Mouse (Mus musculus) stomach, embryonic 16.5 days (tissue): ENCODE results near the gene Fam241b. TPM values are rescaled to one million over a fixed set of nuclear protein-coding genes. Genes with fewer than 3 reads are reported as not detected.

Experiments used
- ATAC-seq: fragments of 200-750 bp; cut with Nextera tagmentation; 2 replicates; pipeline ENCODE4 v1.8.0; 2017; ENCODE audit warnings: moderate number of reproducible peaks, moderate TSS enrichment; ENCODE audit not compliant: insufficient read depth, low FRiP score
- H3K27ac ChIP-seq: fragments of 300-500 bp; sonication (generic); 2 replicates; pipeline ENCODE4 v1.5.1; 2014; ENCODE audit warnings: low read length
- H3K27me3 ChIP-seq: fragments of 300-500 bp; sonication (generic); 2 replicates; pipeline ENCODE4 v1.6.1; 2014; ENCODE audit warnings: low read length, control low read depth, mixed read lengths; ENCODE audit not compliant: control insufficient read depth, insufficient read depth
- H3K36me3 ChIP-seq: fragments of 300-500 bp; sonication (generic); 2 replicates; pipeline ENCODE4 v1.6.1; 2014; ENCODE audit warnings: low read length; ENCODE audit not compliant: control insufficient read depth, insufficient read depth
- H3K4me1 ChIP-seq: fragments of 300-500 bp; sonication (generic); 2 replicates; pipeline ENCODE4 v1.6.1; 2014; ENCODE audit warnings: low read length, control low read depth, mixed read lengths; ENCODE audit not compliant: control insufficient read depth, insufficient read depth
- H3K4me2 ChIP-seq: fragments of 300-500 bp; sonication (generic); 2 replicates; pipeline ENCODE4 v1.6.1; 2014; ENCODE audit warnings: low read depth, low read length, mixed read lengths
- H3K4me3 ChIP-seq: fragments of 300-500 bp; sonication (generic); replicated peaks from 2 replicates; pipeline ENCODE4 v1.5.1; 2014; ENCODE audit warnings: mild to moderate bottlenecking, low read length
- H3K9ac ChIP-seq: fragments of 300-500 bp; sonication (generic); 2 replicates; pipeline ENCODE4 v1.6.1; 2014; ENCODE audit warnings: low read length
- H3K9me3 ChIP-seq: fragments of 300-500 bp; sonication (generic); replicated peaks from 2 replicates; pipeline ENCODE4 v1.6.1; 2016; ENCODE audit warnings: low read length, control low read depth; ENCODE audit not compliant: control insufficient read depth
- WGBS: fragments of 180-500 bp; shearing (Covaris S2); extraction: QIAGEN DNeasy Blood & Tissue Kit; methylation state at CpG from one replicate; pipeline ENCODE4 v1.1.7; 2014; 5-methylcytosine and 5-hydroxymethylcytosine counted together
- polyA plus RNA-seq: library from polyadenylated mRNA; unstranded; fragments of >200 nt; fragmentation: Nextera tagmentation; extraction: Ambion mirVana; gene quantifications from 2 replicates; pipeline ENCODE4 v1.2.1, GENCODE M21; 2015

Gene Fam241b
- polyA plus RNA-seq, 1 experiment from 2014 or later: 18.0 TPM

DNA sequence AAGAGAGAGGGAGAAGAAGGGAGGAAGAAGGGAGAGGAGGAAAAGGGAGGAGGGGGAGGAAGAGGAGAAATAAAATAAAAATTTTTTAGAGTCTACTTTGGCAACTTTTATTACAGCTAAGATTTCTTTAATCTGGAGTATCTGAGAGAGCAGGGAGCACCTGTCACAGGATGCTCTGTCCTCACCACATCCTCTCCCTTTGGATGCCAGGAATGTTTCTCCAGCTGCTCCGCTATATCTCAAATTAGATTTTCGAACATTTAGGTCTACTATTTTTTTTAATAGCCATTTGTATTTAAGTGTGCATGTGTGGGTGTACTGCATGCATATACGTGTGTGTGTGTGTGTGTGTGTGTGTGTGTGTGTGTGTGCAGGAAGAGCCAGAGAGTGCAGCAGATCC is 36.2 kb upstream of the Fam241b start:
- no peaks in the 10 kb centered on the region for H3K4me1 ChIP-seq
- no peak for ATAC-seq
- no peak overlapping the region for H3K4me3 ChIP-seq
- H3K27me3 ChIP-seq: no peaks in the 10 kb centered on the region
- WGBS: 81% methylated on average over 3 of the region's 3 CpGs
- H3K27ac ChIP-seq: no peak overlapping the region
- H3K4me2 ChIP-seq: no peak overlapping the region
- no peaks in the 10 kb centered on the region for H3K9me3 ChIP-seq
- no peak overlapping the region for H3K9ac ChIP-seq
- H3K36me3 ChIP-seq: no peaks in the 10 kb centered on the region

DNA sequence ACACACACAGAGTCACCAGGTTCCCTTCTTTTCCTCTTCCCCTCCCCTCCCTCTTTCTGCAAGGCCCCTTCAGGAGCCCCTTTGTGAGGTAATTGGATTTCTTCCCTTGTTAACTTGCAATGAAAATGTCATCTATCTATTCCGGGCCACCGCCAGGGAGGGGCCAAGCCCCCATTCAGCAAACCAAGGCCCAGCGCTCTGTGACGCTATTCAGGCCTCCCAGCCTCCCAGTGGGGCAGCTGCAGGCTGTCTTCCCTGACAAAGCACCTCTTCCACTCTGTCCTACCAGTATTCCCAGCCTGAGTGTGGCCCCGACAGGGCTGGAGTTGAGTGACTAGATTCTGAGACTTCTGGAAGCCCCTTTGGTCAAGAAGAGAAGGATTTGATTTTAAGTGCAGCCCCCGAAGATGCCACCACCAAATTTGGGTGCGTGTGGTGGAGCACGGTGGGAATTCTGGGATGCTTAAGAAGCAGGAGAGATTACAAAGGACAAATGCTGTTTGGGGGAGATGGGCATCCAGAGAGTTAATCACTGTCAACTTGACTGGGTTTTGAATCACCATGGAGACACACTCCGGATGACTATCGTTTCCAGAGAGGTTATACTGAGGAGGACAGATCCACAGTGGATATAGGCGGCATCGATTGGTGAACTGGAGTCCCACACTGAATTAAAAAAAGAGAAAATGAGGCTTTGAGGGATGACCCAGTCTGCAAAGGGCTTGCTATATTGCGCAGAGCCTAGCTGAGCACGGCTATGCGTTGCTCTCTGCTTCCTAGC is 31.0 kb upstream of the Fam241b start:
- ATAC-seq: peak; percentile 40; the same call in 1 of the 2 replicates

DNA sequence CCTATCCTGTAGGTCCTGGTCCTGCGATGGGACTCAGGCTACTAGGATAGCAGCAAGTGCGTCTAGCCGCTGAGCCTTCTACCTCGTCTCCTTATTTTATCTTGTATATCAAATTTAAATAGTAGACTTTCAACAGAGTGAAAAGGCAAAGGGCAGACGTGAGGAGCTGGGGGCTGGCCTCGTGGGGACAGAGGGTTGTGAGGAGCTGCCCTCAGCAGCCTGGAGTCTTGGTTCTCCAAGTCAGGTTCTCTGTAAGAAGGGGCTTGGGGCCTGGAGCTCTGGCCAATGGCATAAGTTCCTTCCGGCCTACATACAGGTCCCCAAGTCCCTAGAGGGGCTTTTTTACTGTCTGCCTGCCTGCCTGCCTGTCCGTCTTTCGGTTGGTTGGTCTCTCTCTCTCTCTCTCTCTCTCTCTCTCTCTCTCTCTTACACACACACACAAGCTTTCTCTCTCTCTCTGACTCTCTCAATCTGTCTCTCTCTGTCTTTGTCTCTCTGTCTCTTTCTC is 30.3 kb upstream of the Fam241b start:
- H3K4me3 ChIP-seq: no peak overlapping the region
- H3K27me3 ChIP-seq: no peaks in the 10 kb centered on the region
- H3K4me1 ChIP-seq: 0 out of 2 replicates have a peak, but pooled peaks cover 6% of the 10 kb centered on the region
- H3K9me3 ChIP-seq: no peaks in the 10 kb centered on the region
- no peak for ATAC-seq
- H3K36me3 ChIP-seq: no peaks in the 10 kb centered on the region
- 36% methylated on average over 9 of the region's 9 CpGs for WGBS
- no peak overlapping the region for H3K4me2 ChIP-seq
- no peak overlapping the region for H3K9ac ChIP-seq
- H3K27ac ChIP-seq: no peak overlapping the region

More for the DNA sequence above, 31.0 kb upstream of the Fam241b start:
- Histone ChIP-seq H3K27ac (no peak overlapping the region), H3K4me1 (0 out of 2 replicates have a peak, but pooled peaks cover 6% of the 10 kb centered on the region), H3K4me2 (no peak overlapping the region), H3K27me3 (no peaks in the 10 kb centered on the region), H3K9me3 (no peaks in the 10 kb centered on the region), H3K4me3 (no peak overlapping the region), H3K9ac (no peak overlapping the region), H3K36me3 (no peaks in the 10 kb centered on the region)
- 49% methylated on average over 15 of the region's 15 CpGs for WGBS

DNA sequence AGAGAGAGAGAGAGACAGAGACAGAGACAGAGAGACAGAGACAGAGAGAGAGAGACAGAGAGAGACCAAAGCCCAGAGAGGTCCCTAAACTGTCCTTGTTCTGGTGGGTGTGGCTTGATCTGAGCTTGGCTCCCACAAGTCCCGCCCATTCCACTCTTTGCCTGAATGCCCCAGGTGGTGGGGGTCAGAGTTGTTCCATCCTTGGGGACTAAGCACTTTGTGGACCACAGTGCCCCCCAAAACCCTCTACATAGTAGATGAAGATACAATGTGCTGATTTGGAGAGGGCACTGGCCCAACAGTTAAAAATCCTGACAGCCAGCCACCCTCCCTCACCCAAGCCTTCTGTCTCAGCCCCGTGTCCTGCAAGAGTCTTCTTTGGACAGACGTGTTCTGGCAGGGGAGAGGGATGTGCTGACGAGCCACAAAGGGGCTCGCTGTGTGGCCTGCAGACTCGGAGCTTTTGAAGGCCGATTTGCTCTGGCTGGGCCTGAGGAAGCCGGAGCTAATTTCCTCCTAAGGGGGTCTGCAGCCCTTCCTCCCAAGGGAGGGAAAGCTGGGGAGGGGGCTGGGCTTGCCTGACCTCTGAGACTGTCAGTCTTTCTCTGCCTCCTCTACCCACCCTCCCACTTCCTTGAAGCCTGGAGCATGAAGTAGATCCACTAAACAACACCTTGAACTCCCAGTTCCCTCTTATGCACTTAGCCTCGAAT is 29.3 kb upstream of the Fam241b start:
- Histone ChIP-seq H3K9ac (no peak overlapping the region), H3K27ac (no peak overlapping the region), H3K27me3 (no peaks in the 10 kb centered on the region), H3K4me3 (no peak overlapping the region), H3K36me3 (no peaks in the 10 kb centered on the region), H3K4me1 (0 out of 2 replicates have a peak, but pooled peaks cover 6% of the 10 kb centered on the region), H3K9me3 (no peaks in the 10 kb centered on the region), H3K4me2 (no peak overlapping the region)
- 16% methylated on average over 9 of the region's 9 CpGs for WGBS
- 0 out of 2 replicates have a peak, but pooled peaks have one; percentile 37 for ATAC-seq

DNA sequence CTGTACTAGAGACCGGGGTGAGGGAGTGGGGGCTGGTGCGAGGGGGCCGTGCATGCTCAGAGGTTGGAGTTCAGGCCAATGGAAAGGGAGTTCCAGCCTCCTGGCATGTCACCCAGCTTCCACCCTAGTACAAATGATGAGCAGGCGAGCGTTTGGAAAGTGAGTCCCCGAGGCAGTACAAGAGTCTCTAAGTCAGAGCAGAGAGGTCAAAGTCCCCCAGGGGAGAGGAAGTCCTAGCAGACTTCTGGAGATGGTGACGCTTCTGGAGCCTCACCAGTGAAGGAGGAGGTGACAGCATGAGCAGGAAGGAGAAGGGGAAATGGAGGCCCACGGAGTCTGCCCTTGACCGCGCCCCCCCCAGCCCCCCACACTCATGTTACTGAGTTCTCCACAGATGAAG is 18.7 kb upstream of the Fam241b start:
- Histone ChIP-seq H3K4me1 (no peaks in the 10 kb centered on the region), H3K4me2 (no peak overlapping the region), H3K4me3 (no peak overlapping the region), H3K9ac (no peak overlapping the region), H3K27me3 (no peaks in the 10 kb centered on the region), H3K9me3 (no peaks in the 10 kb centered on the region; the same call in 1 of the 2 replicates), H3K27ac (no peak overlapping the region), H3K36me3 (no peaks in the 10 kb centered on the region)
- 53% methylated on average over 10 of the region's 10 CpGs for WGBS
- no peak for ATAC-seq

DNA sequence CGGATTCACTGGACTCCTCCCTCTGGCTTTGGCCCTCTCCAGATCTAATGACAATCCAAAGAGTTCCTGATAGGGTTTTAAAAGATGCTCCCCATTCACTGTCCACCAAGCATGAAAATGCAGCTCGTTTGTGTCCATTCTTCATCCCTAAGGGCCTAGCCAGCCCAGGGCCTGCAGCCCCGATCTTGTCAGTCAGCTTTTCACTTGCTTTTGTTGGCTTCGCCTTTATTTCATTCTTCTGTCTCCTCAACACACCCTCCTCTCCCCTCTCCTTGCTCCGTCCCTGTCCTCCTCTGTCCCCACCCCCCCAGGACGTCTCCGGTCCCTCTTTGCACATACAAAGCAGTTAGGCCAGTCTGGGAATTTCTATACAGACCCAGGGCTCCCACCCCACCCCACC is 6.2 kb upstream of the Fam241b start:
- H3K9me3 ChIP-seq: no peaks in the 10 kb centered on the region
- ATAC-seq: no peak
- H3K36me3 ChIP-seq: no peaks in the 10 kb centered on the region
- no peak overlapping the region for H3K4me3 ChIP-seq
- WGBS: 54% methylated on average over 7 of the region's 7 CpGs
- H3K27ac ChIP-seq: no peak overlapping the region
- H3K4me2 ChIP-seq: no peak overlapping the region
- H3K9ac ChIP-seq: no peak overlapping the region
- H3K4me1 ChIP-seq: no peaks in the 10 kb centered on the region
- no peaks in the 10 kb centered on the region for H3K27me3 ChIP-seq

DNA sequence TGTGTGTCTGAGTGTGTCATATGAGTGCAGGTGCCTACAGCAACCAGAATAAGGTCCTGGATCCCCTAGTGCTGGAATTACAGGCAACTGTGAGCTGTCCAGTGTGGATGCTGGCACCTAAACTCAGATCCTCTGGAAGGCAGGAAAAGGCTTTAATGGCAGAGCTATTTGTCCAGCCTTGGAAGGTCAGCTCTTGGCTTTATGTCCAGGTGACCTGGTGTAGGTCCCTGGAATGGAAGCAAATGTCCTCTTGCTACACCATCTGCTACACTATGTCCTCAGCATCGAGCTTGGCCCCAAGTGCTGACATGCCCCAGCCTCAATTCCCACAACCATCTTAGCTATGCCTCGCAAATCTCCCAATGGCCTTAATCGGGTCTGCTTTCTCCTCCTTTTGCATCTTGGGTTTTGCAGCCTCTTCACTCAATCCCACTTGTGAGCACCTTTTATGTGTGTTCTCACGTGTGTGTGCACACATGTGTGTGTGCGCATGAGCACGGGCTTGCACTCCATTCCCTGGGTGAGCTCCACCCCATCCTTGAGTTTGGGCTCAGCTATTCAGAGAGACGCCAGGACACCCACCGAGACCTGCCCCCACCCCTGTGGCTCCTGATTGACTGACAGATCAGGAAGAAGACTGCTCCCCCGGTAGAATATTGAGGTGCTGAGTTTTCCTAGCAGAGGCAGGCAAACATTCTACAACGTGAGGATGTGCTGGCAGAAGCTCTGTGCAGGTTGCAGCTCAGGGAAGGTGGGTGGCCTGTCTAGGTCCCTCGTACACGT is 3.9 kb upstream of the Fam241b start:
- Histone ChIP-seq H3K4me2 (no peak overlapping the region), H3K36me3 (no peaks in the 10 kb centered on the region), H3K27me3 (no peaks in the 10 kb centered on the region), H3K27ac (no peak overlapping the region), H3K9ac (no peak overlapping the region), H3K4me3 (no peak overlapping the region), H3K4me1 (no peaks in the 10 kb centered on the region), H3K9me3 (no peaks in the 10 kb centered on the region)
- ATAC-seq: no peak
- 59% methylated on average over 12 of the region's 12 CpGs for WGBS

DNA sequence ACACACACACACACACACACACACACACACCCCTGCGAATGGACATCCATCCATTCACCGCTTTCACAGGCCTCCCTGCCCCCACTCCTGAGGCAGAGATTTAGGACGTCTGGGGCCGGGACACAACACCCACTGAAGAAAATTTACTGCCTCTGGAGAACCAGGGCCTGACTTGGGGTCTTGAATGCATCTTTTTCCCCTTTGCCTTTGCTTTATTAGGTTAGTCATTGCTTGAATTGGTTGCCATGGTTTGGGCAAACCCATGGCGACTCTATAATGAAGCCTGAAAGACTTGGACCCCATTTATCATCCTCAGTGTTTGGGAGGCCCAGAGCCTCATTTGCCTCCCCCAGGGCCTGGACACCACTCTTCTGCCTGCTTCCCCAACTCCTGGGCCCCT is 2.2 kb upstream of the Fam241b start:
- no peak overlapping the region for H3K4me2 ChIP-seq
- H3K36me3 ChIP-seq: no peaks in the 10 kb centered on the region
- H3K4me1 ChIP-seq: no peaks in the 10 kb centered on the region
- H3K27me3 ChIP-seq: no peaks in the 10 kb centered on the region
- no peak for ATAC-seq
- no peak overlapping the region for H3K27ac ChIP-seq
- 65% methylated on average over 5 of the region's 5 CpGs for WGBS
- no peak overlapping the region for H3K9ac ChIP-seq
- no peak overlapping the region for H3K4me3 ChIP-seq
- H3K9me3 ChIP-seq: no peaks in the 10 kb centered on the region
